Mouse (Mus musculus) midbrain, embryonic 12.5 days (tissue): ENCODE data around the gene Grm1. TPM values are rescaled to one million over a fixed set of nuclear protein-coding genes. Genes with fewer than 3 reads are reported as not detected.

Experiments
- ATAC-seq: fragments of 200-750 bp; cut with Nextera tagmentation; 2 replicates; pipeline ENCODE4 v1.8.0; 2017; ENCODE audit warnings: low read depth, moderate TSS enrichment, moderate library complexity; ENCODE audit not compliant: low FRiP score
- H3K27ac ChIP-seq: fragments of 300-500 bp; sonication (generic); replicated peaks from 2 replicates; pipeline ENCODE4 v1.5.1; 2016; ENCODE audit warnings: mild to moderate bottlenecking
- H3K27me3 ChIP-seq: fragments of 300-500 bp; sonication (generic); 2 replicates; pipeline ENCODE4 v1.6.1; 2016; ENCODE audit warnings: mild to moderate bottlenecking
- H3K36me3 ChIP-seq: fragments of 300-500 bp; sonication (generic); 2 replicates; pipeline ENCODE4 v1.6.1; 2016
- H3K4me1 ChIP-seq: fragments of 300-500 bp; sonication (generic); 2 replicates; pipeline ENCODE4 v1.6.1; 2016
- H3K4me2 ChIP-seq: fragments of 300-500 bp; sonication (generic); replicated peaks from 2 replicates; pipeline ENCODE4 v1.6.1; 2016; ENCODE audit warnings: mild to moderate bottlenecking, moderate library complexity
- H3K4me3 ChIP-seq: fragments of 300-500 bp; sonication (generic); 2 replicates; pipeline ENCODE4 v1.5.1; 2016; ENCODE audit warnings: mild to moderate bottlenecking
- H3K9ac ChIP-seq: fragments of 300-500 bp; sonication (generic); replicated peaks from 2 replicates; pipeline ENCODE4 v1.6.1; 2016; ENCODE audit warnings: mild to moderate bottlenecking, moderate library complexity
- H3K9me3 ChIP-seq: fragments of 300-500 bp; sonication (generic); 2 replicates; pipeline ENCODE4 v1.6.1; 2016; ENCODE audit warnings: mild to moderate bottlenecking
- WGBS: fragments of 180-500 bp; shearing (Covaris S2); methylation state at CpG from one replicate; pipeline ENCODE4 v1.1.7; 2016; 5-methylcytosine and 5-hydroxymethylcytosine counted together
- polyA plus RNA-seq: library from polyadenylated mRNA; unstranded; fragments of >200 nt; fragmentation: Nextera tagmentation; extraction: Ambion mirVana; gene quantifications from 2 replicates; pipeline ENCODE4 v1.2.1, GENCODE M21; 2016

Grm1 gene
- polyA plus RNA-seq, 1 experiment from 2014 or later, result 0.61 TPM

GRCm38 (mm10) chr10:10812750-10813711, 269.1 kb downstream of the Grm1 start:
- H3K27ac ChIP-seq, result no peak overlapping the region
- no peaks in the 10 kb centered on the region for H3K9me3 ChIP-seq
- no peaks in the 10 kb centered on the region for H3K36me3 ChIP-seq
- no peaks in the 10 kb centered on the region; the same call in 1 of the 2 replicates for H3K4me1 ChIP-seq
- WGBS, result 44% methylated on average over 5 of the region's 5 CpGs
- no peak; the same call in 1 of the 2 replicates for ATAC-seq
- no peak overlapping the region for H3K4me3 ChIP-seq
- no peak overlapping the region for H3K9ac ChIP-seq
- no peaks in the 10 kb centered on the region for H3K27me3 ChIP-seq
- no peak overlapping the region for H3K4me2 ChIP-seq

DNA sequence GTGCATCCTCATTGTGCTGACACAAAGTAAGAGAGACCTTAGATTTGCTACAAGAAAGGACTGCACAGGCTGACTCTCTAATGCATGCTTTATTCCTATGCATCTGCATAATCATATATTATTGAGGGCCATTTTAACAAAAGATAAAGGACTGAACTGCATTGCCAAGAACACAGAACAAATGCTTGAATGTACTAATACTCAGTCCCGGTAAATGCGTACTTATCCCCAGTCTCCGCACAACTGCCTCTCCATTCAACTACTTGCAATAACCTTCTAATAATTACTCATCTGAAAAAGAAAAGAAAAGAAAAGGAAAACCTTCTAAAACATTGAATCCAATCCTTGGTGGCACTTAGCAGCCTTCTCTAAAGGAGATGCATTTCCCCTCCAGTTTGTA, 272.4 kb downstream of the Grm1 start:
- Histone ChIP-seq H3K4me3 (no peak overlapping the region), H3K9ac (no peak overlapping the region), H3K36me3 (no peaks in the 10 kb centered on the region), H3K4me2 (no peak overlapping the region), H3K9me3 (no peaks in the 10 kb centered on the region), H3K27ac (no peak overlapping the region), H3K4me1 (no peaks in the 10 kb centered on the region; the same call in 1 of the 2 replicates), H3K27me3 (no peaks in the 10 kb centered on the region)
- no peak for ATAC-seq
- 56% methylated on average over 3 of the region's 3 CpGs for WGBS

GRCm38 (mm10) chr10:10795321-10795720, 286.8 kb downstream of the Grm1 start:
- H3K27ac ChIP-seq, result no peak overlapping the region
- H3K4me3 ChIP-seq, result no peak overlapping the region
- no peak overlapping the region for H3K9ac ChIP-seq
- 88% methylated on average over 1 of the region's 1 CpGs for WGBS
- no peak for ATAC-seq
- H3K4me1 ChIP-seq, result no peaks in the 10 kb centered on the region
- no peaks in the 10 kb centered on the region for H3K9me3 ChIP-seq
- no peak overlapping the region for H3K4me2 ChIP-seq
- no peaks in the 10 kb centered on the region for H3K27me3 ChIP-seq
- H3K36me3 ChIP-seq, result no peaks in the 10 kb centered on the region

DNA sequence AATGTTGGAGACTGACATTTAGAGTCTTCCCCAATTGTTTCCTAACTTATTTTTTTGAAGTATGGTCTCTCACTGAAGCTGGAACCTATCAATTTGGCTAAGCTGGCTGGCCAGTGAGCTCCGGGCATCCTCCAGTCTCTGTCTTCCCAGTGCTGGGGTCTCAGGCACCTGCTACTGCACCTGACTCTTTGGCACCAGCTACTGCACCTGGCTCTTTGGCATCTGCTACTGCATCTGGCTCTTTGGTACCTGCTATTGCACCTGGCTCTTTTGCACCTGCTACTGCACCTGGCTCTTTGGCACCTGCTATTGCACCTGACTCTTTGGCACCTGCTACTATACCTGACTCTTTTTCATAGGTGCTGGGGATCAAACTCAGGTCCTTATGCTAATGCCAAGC, 291.7 kb downstream of the Grm1 start:
- H3K27ac ChIP-seq, result no peak overlapping the region
- no peak overlapping the region for H3K4me2 ChIP-seq
- no peak overlapping the region for H3K9ac ChIP-seq
- H3K4me3 ChIP-seq, result no peak overlapping the region
- WGBS, result 94% methylated on average over 1 of the region's 1 CpGs
- H3K27me3 ChIP-seq, result no peaks in the 10 kb centered on the region
- ATAC-seq, result no peak
- no peaks in the 10 kb centered on the region for H3K4me1 ChIP-seq
- H3K9me3 ChIP-seq, result no peaks in the 10 kb centered on the region
- no peaks in the 10 kb centered on the region for H3K36me3 ChIP-seq

DNA sequence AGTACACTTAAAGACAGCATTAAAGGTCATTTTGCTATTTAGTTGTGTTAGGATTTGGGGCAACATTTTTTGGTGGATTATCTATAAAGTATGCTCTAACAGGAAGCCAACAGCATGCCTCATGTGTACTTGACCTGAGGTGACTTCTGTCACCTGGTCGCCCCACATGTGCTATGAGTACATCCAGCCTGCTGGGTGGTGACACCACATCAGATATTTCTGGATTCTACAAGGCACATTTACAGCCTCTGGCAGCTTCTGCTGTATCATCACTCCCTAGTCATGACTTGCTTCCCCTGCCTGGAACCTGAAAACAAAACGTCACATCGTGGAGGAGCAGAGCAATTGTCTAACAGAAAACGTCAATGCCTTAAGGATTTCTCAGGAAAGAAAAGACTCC, 292.2 kb downstream of the Grm1 start:
- no peak overlapping the region for H3K27ac ChIP-seq
- ATAC-seq, result no peak
- no peaks in the 10 kb centered on the region for H3K36me3 ChIP-seq
- no peak overlapping the region for H3K4me2 ChIP-seq
- WGBS, result 85% methylated on average over 4 of the region's 4 CpGs
- H3K4me3 ChIP-seq, result no peak overlapping the region
- no peaks in the 10 kb centered on the region for H3K27me3 ChIP-seq
- H3K9ac ChIP-seq, result no peak overlapping the region
- H3K4me1 ChIP-seq, result no peaks in the 10 kb centered on the region
- no peaks in the 10 kb centered on the region for H3K9me3 ChIP-seq

- ATAC-seq, result no peak
- no peak overlapping the region for H3K9ac ChIP-seq
- H3K27me3 ChIP-seq, result no peaks in the 10 kb centered on the region
- H3K4me3 ChIP-seq, result no peak overlapping the region
- H3K9me3 ChIP-seq, result no peaks in the 10 kb centered on the region
- WGBS, result 84% methylated on average over 5 of the region's 6 CpGs
- H3K4me1 ChIP-seq, result no peaks in the 10 kb centered on the region
- no peak overlapping the region for H3K4me2 ChIP-seq
- no peak overlapping the region for H3K27ac ChIP-seq
- H3K36me3 ChIP-seq, result no peaks in the 10 kb centered on the region
Measured at GRCm38 (mm10) chr10:10787906-10788416, 294.2 kb downstream of the Grm1 start.

GRCm38 (mm10) chr10:10785122-10785521, 297.0 kb downstream of the Grm1 start:
- H3K4me3 ChIP-seq, result no peak overlapping the region
- no peak for ATAC-seq
- 87% methylated on average over 3 of the region's 3 CpGs for WGBS
- H3K4me1 ChIP-seq, result no peaks in the 10 kb centered on the region
- no peak overlapping the region for H3K4me2 ChIP-seq
- H3K27ac ChIP-seq, result no peak overlapping the region
- H3K27me3 ChIP-seq, result no peaks in the 10 kb centered on the region
- H3K9ac ChIP-seq, result no peak overlapping the region
- no peaks in the 10 kb centered on the region for H3K36me3 ChIP-seq
- H3K9me3 ChIP-seq, result no peaks in the 10 kb centered on the region

DNA sequence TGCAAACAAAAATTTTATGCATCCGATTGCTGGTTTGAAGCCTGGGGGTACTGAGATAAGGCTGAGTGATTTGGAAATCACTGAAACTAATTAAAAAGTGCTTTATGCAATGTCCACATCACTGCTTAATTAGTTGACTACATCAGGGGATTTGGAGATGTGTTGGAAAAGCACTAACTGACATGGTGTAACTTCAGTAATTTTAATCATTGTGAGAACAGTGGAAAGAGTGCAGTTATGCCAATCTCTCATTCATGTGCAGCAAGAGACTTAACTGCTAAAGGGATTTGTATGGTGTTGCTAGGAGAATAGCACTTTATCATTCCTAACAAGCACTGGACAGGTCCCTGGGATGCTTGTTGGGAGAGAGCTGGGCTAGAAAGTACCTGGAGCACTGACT, 307.3 kb downstream of the Grm1 start:
- peak; percentile 41; the same call in 1 of the 2 replicates for ATAC-seq
- Histone ChIP-seq H3K36me3 (no peaks in the 10 kb centered on the region), H3K4me3 (no peak overlapping the region), H3K9ac (no peak overlapping the region), H3K27me3 (no peaks in the 10 kb centered on the region), H3K9me3 (no peaks in the 10 kb centered on the region), H3K4me2 (no peak overlapping the region), H3K4me1 (no peaks in the 10 kb centered on the region), H3K27ac (no peak overlapping the region)
- 77% methylated on average over 1 of the region's 1 CpGs for WGBS

DNA sequence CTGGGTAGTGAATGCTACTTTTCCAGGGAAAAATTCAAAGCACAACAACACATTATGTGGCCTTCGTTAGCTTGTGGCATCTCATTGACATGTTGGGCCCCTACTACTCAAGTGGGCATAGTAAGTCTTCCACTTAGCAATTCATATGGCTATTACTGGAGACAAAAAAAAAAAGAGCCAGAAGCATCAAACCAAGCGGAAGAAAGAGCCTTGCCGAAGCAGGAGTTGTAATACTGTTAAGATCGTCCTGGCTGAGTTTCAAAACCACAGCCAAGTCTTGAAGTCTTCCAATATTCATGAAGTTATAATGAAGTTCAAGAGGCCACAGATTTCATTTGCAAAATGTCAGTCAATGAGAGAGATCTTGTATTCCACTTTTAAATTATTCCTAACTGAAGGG, 319.1 kb downstream of the Grm1 start:
- H3K4me1 ChIP-seq, result no peaks in the 10 kb centered on the region
- H3K9ac ChIP-seq, result no peak overlapping the region
- no peaks in the 10 kb centered on the region for H3K27me3 ChIP-seq
- 82% methylated on average over 4 of the region's 4 CpGs for WGBS
- no peak overlapping the region for H3K4me2 ChIP-seq
- no peaks in the 10 kb centered on the region for H3K9me3 ChIP-seq
- no peak for ATAC-seq
- H3K4me3 ChIP-seq, result no peak overlapping the region
- H3K36me3 ChIP-seq, result no peaks in the 10 kb centered on the region
- H3K27ac ChIP-seq, result no peak overlapping the region

DNA sequence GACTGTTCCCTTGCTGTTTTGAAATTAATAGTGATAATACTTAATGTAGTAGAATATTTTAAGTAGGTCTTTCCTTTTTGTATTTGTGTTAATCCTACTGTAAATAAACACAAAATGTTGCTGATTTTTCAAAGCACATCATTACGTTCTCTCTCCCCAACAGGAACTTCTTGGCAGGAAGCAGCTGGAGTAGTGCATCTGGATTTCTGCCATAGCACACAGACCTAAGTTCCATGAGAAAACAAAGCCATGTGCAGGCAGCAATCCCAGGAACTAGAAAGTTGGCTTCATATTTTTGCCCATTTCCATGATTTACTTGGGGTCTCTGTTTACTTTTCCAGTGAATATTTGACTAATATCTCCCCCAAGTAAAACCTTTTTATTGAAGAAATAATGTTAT, 320.9 kb downstream of the Grm1 start:
- H3K9me3 ChIP-seq, result no peaks in the 10 kb centered on the region
- H3K4me2 ChIP-seq, result no peak overlapping the region
- H3K4me3 ChIP-seq, result no peak overlapping the region
- H3K36me3 ChIP-seq, result no peaks in the 10 kb centered on the region
- H3K27me3 ChIP-seq, result no peaks in the 10 kb centered on the region
- H3K27ac ChIP-seq, result no peak overlapping the region
- ATAC-seq, result no peak
- no peak overlapping the region for H3K9ac ChIP-seq
- 83% methylated on average over 1 of the region's 1 CpGs for WGBS
- H3K4me1 ChIP-seq, result no peaks in the 10 kb centered on the region

GRCm38 (mm10) chr10:10760801-10761200, 321.4 kb downstream of the Grm1 start:
- Histone ChIP-seq H3K27me3 (no peaks in the 10 kb centered on the region), H3K36me3 (no peaks in the 10 kb centered on the region), H3K4me3 (no peak overlapping the region), H3K4me2 (no peak overlapping the region), H3K9me3 (no peaks in the 10 kb centered on the region), H3K9ac (no peak overlapping the region), H3K4me1 (no peaks in the 10 kb centered on the region), H3K27ac (no peak overlapping the region)
- 84% methylated on average over 2 of the region's 2 CpGs for WGBS
- ATAC-seq, result no peak

GRCm38 (mm10) chr10:10751033-10751432, 331.1 kb downstream of the Grm1 start:
- Histone ChIP-seq H3K36me3 (no peaks in the 10 kb centered on the region), H3K27me3 (no peaks in the 10 kb centered on the region), H3K4me1 (no peaks in the 10 kb centered on the region), H3K4me2 (no peak overlapping the region), H3K27ac (no peak overlapping the region), H3K9ac (no peak overlapping the region), H3K9me3 (no peaks in the 10 kb centered on the region), H3K4me3 (no peak overlapping the region)
- 81% methylated on average over 1 of the region's 1 CpGs for WGBS
- ATAC-seq, result no peak
